Mouse (Mus musculus) cerebellum, postnatal 25 days (tissue): ENCODE measurements at regions not wholly inside any gene's neighbourhood (a gene's known extent, or its start where the extent isn't known, plus 50 kb on each side); places are given as distances from the start of the nearest gene placed in this dataset.

Experiments used
- DNase-seq, 2 experiments: peaks; one replicate each; pipeline ENCODE4 v3.0.0; 2021; ENCODE audit warnings: mixed read lengths in 2 of 2

- no peak for DNase-seq
These were observed 133.2 kb downstream of the Lpin1 start for GRCm38 (mm10) chr12:16477572-16477971.

- peak; percentile 85 to 90 for DNase-seq
These were observed 136.2 kb downstream of the Lpin1 start for GRCm38 (mm10) chr12:16474361-16475080.

DNA sequence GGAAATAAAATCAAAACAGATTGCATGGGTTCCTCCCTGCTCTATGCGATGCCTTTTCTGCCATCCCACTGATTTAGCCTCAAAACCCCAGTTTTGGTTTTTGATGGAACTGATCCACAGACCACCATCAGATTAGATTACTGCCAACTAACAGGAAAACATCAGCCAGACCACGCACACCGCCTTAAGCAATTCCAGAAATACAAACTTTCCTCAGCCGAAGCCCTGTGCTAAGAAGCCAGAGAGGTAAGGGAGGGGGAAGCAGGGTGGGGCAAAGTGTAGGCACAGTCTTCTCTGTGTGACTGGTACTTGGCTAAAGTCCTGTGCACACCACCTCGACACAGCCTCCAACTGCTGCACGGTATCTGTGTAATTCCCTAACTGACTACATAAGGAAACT, 153.3 kb downstream of the Lpin1 start:
- no peak for DNase-seq

DNA sequence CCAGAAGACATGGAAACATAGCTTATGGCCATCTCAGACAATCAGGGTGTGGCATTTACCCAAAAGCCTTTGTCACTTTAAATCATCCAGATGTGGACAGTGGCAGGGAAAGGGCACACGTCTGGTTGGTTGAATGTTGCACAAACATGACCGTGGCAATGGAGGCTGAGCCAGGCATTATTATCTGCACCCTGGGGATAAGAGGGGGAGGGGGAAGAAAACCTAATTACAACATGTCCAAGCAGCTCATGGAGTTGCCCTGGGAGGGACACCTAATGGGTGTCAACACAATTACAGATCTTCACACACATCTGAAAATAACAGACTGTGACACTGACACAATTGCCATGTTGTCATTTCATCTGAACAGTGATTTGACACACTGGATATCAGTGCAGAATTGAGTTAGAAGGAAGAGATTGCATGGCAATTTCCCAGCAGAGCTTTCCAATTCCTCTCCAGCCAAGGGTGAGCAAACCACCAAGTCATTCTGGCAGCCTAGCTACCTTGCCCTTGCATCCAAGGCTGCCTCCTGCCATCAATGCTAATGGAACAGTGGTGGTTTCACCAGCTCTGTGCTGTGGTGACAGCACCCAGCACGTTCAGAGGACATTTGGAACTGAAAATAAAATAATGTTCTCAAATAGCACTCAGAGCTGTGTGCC, 159.9 kb downstream of the Lpin1 start:
- DNase-seq = no peak

DNA sequence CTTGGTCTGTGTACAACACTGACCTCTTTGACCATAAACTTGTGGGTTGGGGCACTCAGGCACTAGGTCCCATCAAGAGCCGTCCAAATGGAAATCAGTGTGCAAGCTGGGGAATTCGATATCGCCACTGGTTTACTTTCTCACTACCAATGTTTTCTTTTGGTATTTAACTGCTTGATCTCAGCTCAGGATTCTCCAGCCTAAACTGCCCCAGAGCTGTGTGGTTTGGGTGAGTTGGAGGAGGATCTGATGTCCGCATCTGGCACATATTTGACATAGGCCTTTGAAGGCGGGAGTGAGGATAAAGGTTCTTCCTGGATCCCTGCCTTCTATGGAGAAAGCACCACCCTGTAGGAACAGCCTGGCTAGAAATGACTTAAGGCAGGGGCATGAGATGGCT, 172.0 kb downstream of the Lpin1 start:
- no peak for DNase-seq

DNA sequence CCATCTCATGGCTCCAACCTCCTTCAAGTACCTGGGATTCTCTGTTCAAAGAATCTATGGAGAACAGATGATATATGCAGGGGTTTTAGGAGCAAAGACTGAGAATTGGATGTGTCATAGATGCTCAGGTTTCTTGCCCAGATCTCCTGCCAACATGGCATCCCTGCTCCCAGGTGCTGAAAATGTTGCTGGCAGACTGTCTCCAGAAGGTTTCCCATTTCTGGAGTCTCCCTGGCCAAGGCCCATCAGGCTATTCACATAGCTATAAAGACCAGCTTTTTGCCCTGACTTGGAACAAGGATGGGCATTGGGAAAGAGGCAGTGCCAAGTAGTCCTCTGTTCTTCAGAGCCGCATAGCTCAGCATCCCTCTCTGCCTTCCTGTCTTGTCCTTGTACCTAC, 173.8 kb downstream of the Lpin1 start:
- DNase-seq = peak in 1 of 2 experiments; percentile 14

GRCm38 (mm10) chr12:16436255-16436654, 174.5 kb downstream of the Lpin1 start:
- no peak for DNase-seq

DNA sequence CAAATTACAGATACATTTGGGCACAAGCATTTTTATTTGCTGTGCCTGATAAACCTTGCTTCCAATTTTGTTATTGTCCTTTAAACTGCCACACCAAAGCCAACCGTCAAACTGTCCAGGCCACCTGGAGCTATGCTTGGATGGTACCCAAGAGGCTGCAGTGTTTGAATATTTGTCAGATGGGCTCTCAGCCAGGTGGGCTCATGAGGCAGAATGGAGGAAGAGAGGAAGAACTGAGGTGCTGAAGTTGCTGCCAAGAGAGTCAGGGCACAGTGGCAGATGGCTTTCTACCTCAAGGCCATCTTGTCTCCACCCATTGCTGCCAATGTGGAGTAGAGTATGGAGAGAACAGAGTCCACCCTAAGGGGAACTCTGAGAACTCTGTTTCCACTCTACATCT, 176.0 kb downstream of the Lpin1 start:
- DNase-seq = peak; percentile 78 to 82

DNA sequence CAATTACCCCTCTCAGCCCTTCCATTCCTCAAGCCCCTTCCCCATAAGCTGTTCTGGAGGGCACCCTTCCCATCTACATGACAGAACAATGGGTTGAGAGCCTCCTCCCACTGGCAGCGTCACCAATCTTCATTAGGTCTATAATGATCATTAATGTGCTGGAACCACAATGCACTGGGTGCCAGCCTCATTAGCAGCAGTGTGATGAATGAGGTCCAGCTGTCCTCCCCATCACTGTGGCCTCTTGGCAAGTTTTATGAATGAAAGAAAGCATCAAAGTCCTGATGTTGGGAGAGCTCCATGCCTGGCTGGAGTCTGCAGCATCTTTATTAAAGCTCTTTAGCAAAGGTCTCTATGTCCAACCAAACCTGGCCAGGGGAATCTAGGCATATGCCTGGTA, 176.5 kb downstream of the Lpin1 start:
- DNase-seq = no peak

- no peak for DNase-seq
These were observed 184.8 kb downstream of the Lpin1 start for GRCm38 (mm10) chr12:16425980-16426379.

GRCm38 (mm10) chr12:16424526-16424925, 186.2 kb downstream of the Lpin1 start:
- no peak for DNase-seq

GRCm38 (mm10) chr12:16395720-16396119, 215.0 kb downstream of the Lpin1 start:
- DNase-seq = no peak

DNA sequence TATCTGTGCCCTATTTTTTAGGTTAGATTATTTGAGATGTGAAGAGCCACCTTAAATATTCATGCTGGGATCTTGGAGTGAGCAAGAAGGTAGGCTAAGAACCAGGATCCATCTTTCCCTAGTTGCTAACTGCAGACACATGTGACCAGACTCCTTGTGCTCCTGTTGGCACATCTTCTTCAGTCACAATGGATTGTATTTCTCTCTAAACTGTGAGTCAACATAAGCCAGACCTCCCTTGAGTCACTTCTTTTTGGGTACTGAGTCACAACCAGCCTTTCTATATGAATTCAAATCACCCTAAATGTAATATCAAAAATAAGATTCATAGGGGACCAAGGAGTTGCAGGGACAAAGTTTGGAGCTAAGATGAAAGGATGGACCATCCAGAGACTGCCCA, 217.9 kb downstream of the Lpin1 start:
- no peak for DNase-seq

GRCm38 (mm10) chr12:16391630-16392269, 219.0 kb downstream of the Lpin1 start:
- DNase-seq = no peak

- DNase-seq = no peak
These were observed 219.6 kb downstream of the Lpin1 start for GRCm38 (mm10) chr12:16391163-16391562.

GRCm38 (mm10) chr12:16387035-16387434, 223.7 kb downstream of the Lpin1 start:
- no peak for DNase-seq

GRCm38 (mm10) chr12:16384396-16384795, 226.4 kb downstream of the Lpin1 start:
- DNase-seq = no peak

DNA sequence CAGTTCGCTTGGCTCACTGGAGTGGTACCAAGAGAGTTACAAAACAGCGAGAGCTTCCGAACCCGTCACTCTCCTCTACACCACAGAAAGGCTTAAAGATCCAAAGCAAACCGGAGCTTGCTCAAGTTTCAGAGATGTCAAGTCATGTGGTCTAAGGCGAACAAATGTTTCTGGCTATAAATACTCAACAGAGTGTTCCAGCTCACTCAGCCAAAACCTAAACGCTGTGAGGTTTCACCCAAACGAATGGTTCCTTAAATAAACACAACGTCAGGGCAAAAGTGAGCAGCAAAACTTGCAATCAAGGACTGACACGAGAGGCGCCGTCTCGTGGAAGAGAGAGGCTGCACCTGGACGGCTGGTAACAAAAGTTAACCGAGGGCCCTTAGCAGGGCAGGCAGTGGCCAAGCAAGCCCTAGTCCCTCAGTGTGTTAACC, 227.2 kb downstream of the Lpin1 start:
- no peak for DNase-seq

GRCm38 (mm10) chr12:16382417-16382988, 228.3 kb downstream of the Lpin1 start:
- DNase-seq = no peak

GRCm38 (mm10) chr12:16381026-16381425, 229.7 kb downstream of the Lpin1 start:
- DNase-seq = no peak

- DNase-seq = no peak
These were observed 230.4 kb downstream of the Lpin1 start for GRCm38 (mm10) chr12:16380346-16380745.

DNA sequence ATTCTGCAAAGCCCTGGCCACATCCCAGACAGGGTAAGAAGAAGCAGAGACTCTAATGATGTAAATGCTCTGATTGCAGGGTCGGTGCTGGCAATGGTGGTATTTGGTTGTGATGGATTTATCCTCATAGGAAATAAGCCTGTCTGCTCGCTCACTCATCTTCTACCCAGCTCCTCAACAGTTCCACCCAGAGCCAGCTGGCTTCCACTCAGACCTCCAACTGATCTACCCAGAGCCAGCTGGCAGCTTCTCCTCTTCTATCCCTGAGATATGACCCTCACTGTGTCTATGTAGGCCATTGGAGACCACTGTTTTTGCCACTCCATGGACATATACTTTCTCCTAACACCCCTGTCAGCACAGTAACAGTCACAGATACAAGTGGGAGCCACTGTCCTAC, 231.4 kb downstream of the Lpin1 start:
- peak; percentile 24 to 47 for DNase-seq

GRCm38 (mm10) chr12:16378501-16378900, 232.3 kb downstream of the Lpin1 start:
- no peak for DNase-seq
